Mouse (Mus musculus) kidney, postnatal 36 days (tissue): Measurements from ENCODE around the gene Pxmp4.

Source experiments
- DNase-seq, 2 experiments: peaks; one replicate each; pipeline ENCODE4 v3.0.0; 2021 to 2022; ENCODE audit warnings: mixed read lengths in 2 of 2

Gene Pxmp4

GRCm38 (mm10) chr2:154603638-154604153 lies at the start of gene Pxmp4:
Pxmp4 (minus strand) TSS chr2:154603708.
- peak; percentile 99 to 100 for DNase-seq

GRCm38 (mm10) chr2:154651363-154651762 lies 47.9 kb upstream of the Pxmp4 start, which contains the start of gene Chmp4b:
Chmp4b (plus strand) TSS chr2:154651705.
- peak; percentile 72 to 74 for DNase-seq

DNA sequence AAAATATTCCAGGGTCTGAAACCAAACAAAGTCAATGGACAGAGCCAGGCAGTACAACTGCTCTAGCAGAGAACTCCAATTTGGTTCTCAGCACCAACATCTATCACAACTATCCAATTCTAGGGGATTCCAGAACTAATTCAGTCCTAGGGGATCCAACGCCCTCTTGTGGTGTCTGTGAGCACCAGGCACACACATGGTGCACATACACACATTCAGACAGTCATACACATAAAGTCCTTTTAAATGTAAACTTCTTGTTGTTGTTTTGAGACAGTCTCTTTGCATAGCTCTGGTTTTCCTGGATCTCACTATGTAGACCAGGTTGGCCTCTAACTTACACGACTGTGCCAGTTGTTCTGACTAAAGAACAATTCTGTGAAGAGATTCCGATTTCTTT lies 46.9 kb upstream of the Pxmp4 start:
- DNase-seq, result no peak

- DNase-seq, result peak; percentile 72 to 78
Measured at GRCm38 (mm10) chr2:154648086-154648485, 44.6 kb upstream of the Pxmp4 start.

DNA sequence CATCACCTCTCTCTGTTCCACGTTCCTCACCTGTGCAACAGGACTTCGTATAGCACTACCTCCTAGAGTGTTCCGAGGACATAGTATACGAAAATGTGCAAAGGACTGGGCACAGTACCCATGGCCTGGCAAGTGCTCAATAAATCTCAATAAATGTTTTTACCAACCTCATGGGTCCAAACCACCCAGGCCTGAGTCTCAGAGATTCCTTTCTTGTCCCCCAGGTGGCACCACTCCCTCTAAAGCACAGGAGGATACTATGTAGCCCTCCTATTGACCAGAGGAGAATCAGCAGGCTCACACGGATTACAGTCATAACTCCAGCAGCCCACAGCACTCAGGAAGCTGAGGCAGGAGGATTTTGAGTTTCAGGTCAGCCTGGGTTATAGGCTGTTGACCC lies 43.1 kb upstream of the Pxmp4 start:
- peak; percentile 20 to 68 for DNase-seq

- no peak for DNase-seq
Measured at GRCm38 (mm10) chr2:154642712-154643385, 39.3 kb upstream of the Pxmp4 start.

DNA sequence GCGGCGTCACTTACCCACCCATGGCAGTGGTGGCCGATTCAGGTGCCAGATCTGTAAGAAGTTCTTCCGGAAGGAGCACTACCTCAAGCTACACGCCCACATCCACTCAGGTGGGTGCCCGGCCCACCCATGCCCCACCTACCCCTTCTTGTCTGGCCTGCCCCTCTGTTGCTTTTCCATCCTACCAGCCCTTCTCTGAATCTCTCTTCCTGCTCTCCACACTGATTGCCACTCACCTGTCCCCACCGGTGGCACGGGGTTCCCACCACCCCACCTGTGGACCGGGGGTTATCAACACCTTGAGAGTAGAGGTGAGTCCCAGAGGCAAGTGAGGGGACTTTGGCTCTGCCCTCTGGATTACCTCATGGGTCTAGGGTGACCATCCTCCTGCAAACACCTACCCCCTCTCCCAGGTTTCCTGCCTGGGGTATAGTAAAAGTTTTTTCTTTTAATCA lies 38.5 kb upstream of the Pxmp4 start:
- no peak for DNase-seq

GRCm38 (mm10) chr2:154641176-154641575 lies 37.7 kb upstream of the Pxmp4 start:
- no peak for DNase-seq

DNA sequence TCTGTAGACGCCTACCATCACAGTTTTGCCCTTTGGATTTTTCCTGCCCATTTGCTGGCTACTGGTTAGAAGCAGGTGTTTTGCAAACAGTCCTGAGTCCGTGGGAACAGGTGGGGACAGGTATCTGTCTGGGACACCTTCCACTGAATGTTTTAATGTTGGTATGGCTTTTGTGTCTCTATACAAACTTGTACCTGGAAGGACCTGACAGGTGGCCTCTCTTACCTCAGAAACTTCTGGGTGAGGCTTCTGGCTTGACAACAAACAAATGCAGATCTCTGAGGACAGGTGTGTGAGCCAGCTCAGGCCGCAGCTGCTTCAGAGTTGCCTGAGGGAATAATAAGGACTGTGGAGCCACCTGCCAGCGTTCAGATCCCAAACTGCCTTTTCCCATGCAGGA lies 35.6 kb upstream of the Pxmp4 start:
- no peak for DNase-seq

- no peak for DNase-seq
Measured at GRCm38 (mm10) chr2:154638521-154638920, 35.0 kb upstream of the Pxmp4 start.

GRCm38 (mm10) chr2:154635826-154636225 lies 32.3 kb upstream of the Pxmp4 start:
- DNase-seq, result no peak

- DNase-seq, result no peak
Measured at GRCm38 (mm10) chr2:154633876-154634644, 30.6 kb upstream of the Pxmp4 start.

DNA sequence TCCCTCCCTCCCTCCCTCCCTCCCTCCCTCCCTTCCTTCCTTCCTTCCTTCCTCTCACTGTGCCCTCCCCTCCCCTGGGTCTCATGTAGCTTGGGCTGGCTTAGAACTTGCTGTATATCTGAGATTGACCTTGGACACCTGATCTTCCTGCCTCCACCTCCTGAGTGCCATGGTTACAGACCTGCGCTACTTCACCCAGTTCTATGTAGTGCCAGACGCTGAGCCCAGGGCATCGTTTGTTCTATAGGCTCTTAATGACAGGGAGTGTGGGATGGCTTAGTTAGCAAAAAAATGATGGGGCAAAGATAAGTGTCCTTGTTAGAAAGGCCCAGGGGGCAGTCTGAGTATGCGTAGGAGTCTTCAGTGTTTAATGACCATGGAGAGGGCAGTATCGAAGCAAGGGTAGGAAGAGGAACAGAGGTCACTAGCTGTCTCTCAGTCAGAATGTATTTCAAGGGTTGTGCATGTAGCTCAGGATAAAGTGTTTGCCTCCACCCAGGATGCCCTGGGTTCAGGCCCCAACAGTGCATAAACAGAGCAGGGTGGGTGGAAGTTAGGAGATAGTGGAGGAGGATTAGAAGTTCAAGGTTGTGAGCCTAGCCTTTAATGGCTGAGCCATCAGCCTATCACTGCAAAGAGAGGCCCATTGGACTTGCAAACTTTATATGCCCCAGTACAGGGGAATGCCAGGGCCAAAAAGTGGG lies 29.7 kb upstream of the Pxmp4 start:
- DNase-seq, result no peak

DNA sequence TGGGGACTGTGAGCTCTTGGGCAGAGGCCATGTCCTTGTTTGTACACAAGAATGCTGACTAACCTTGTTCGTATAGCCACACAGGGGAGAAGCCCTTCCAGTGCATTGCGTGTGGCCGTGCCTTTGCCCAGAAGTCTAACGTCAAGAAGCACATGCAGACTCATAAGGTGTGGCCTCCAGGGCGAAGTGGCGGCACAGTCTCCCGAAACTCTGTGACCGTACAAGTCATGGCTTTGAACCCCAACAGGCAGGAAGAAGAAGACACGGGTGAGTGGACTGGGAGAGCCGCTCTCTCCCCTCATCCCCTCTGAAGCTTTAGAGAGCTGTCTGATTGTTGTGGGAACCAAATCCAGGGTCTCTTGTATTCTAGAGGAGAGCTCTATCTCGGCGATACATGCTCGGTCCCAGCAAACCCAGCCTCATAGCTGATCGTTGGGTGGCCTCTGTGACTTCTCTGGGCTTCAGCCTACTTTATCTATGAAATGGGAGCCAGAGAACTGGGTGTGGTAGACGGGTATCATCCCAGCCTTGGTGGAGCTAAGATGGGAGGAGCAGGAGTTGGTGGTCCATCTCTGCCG lies 28.8 kb upstream of the Pxmp4 start:
- DNase-seq, result no peak

GRCm38 (mm10) chr2:154630531-154630930 lies 27.0 kb upstream of the Pxmp4 start:
- DNase-seq, result no peak

DNA sequence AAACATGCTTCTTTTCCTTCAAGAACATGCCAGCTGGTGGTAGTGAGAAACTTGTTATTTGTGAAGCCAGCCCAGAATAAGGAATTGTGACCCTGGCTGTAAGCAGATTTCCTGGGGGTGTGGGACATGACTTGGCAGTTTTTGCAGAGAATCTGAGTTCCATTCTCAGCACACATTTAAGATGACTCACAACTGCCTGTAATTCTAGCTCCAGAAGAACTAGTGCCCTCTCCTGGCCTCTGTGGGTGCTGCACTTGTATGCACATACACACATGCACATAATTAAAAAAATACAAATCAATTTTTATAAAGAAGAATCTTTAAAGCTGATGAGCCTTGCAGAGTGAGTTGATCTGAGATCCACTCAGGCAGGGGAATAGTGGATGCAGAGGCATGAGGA lies 20.6 kb upstream of the Pxmp4 start:
- no peak for DNase-seq

GRCm38 (mm10) chr2:154621684-154622083 lies 18.2 kb upstream of the Pxmp4 start:
- DNase-seq, result peak; percentile 58 to 60

GRCm38 (mm10) chr2:154617061-154617460 lies 13.6 kb upstream of the Pxmp4 start:
- no peak for DNase-seq

DNA sequence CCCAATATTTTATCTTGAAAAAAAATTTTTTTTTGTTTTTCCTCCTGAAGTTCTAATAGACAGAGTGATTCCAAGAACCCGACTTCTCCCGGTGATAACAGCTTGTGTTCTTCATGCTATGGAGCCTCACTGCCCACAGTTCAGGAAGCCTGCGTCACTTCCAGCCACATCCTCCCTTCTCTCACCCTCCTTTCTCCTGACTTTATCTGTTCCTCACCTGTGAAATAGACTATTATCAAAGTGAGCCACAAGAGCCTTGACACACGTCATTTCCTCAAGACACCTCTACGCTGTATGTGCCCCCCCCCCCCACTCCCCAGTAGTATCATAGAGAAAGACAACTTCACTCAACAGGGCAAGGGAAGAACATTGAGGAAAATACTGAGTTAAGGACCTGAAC lies 12.2 kb upstream of the Pxmp4 start:
- no peak for DNase-seq

GRCm38 (mm10) chr2:154614841-154615576 lies 11.5 kb upstream of the Pxmp4 start:
- peak; percentile 31 to 32 for DNase-seq

DNA sequence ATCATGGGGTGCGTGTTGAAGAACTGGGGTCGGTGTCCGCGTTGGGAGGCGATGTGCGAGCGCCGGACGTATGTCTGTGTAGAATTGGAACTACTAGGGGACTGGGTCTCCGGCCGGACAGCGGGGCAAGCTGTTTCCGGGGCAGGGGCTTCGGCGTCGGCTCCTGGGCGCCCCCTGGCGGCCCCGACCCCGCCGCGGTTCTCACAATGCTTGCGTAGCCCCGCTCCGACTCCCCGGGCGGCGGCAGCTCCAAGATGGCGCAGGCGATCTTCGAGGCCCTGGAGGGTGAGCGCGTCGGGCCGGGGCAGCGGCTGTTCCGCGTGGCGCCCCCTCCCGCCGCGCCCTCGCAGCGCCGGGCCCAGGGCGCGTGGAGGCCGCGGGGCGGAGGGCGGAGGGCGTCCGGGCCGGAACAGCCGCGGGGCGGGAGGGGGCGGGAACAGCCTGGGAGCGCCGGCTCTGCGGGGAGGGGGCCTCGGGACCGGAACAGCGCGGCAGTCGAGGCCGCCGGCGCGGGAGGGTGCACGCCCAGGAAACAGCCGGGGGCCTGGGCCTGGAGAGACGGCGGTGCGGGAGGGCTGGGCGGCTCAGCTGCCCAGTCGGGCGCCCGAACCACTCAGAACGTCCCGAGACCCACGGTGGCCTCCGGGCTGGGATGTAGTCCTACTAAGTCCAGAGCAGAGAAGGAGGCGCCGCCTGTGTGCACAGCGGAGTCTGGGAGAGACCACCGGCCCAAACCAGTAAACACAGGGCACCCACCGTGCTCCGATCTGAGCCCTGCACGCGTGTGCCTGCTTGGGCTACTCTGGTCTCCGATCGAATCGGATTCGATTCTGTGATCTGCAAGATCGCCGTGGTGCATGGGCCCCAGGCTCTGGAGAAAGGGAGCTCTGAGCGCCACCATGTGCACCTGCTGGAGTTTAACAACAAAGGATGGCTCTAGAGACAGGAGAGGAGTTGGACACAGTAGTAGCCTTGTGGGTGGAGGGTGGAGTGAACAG lies 9.9 kb upstream of the Pxmp4 start, which contains the start of the genes Zfp341 and 4930519P11Rik:
Gene Zfp341, plus strand, starts transcription at position 180 of the 998 bp plus-strand sequence.
Gene 4930519P11Rik, minus strand, starts transcription at position 320 of the 998 bp plus-strand sequence.
- peak; percentile 91 to 93 for DNase-seq
